Mouse (Mus musculus): Measurements from ENCODE around the gene Dbnl.

The Dbnl gene

GRCm38 (mm10) chr11:5788056-5789014 lies at the start of gene Dbnl:
Gene Dbnl, plus strand, starts transcription at chr11:5788488.
- peak; percentile 83 to 94 for DNase-seq (ENCODE audit: low spot score in 2 of 2)

GRCm38 (mm10) chr11:5738888-5739632 lies 49.2 kb upstream of the Dbnl start:
- DNase-seq (ENCODE audit: low spot score in 2 of 2), result no peak

- no peak for DNase-seq (ENCODE audit: low spot score in 2 of 2)
Measured at GRCm38 (mm10) chr11:5739846-5740245, 48.4 kb upstream of the Dbnl start.

GRCm38 (mm10) chr11:5740599-5740964 lies 47.7 kb upstream of the Dbnl start:
- DNase-seq (ENCODE audit: low spot score in 2 of 2), result no peak

GRCm38 (mm10) chr11:5740965-5741627 lies 47.2 kb upstream of the Dbnl start:
- peak; percentile 48 to 62 for DNase-seq (ENCODE audit: low spot score in 2 of 2)

GRCm38 (mm10) chr11:5742106-5742505 lies 46.2 kb upstream of the Dbnl start:
- no peak for DNase-seq (ENCODE audit: low spot score in 2 of 2)

- DNase-seq (ENCODE audit: low spot score in 2 of 2), result no peak
Measured at GRCm38 (mm10) chr11:5744951-5745350, 43.3 kb upstream of the Dbnl start.

GRCm38 (mm10) chr11:5753755-5754154 lies 34.5 kb upstream of the Dbnl start:
- DNase-seq (ENCODE audit: low spot score in 2 of 2), result no peak

GRCm38 (mm10) chr11:5761820-5762632 lies 26.3 kb upstream of the Dbnl start, which contains the start of gene Urgcp:
Gene Urgcp, minus strand, starts transcription at chr11:5762376.
- DNase-seq (ENCODE audit: low spot score in 2 of 2), result peak; percentile 75 to 91

GRCm38 (mm10) chr11:5762633-5762982 lies 25.7 kb upstream of the Dbnl start:
- DNase-seq (ENCODE audit: low spot score in 2 of 2), result no peak

- no peak for DNase-seq (ENCODE audit: low spot score in 2 of 2)
Measured at GRCm38 (mm10) chr11:5766019-5766418, 22.3 kb upstream of the Dbnl start.

- no peak for DNase-seq (ENCODE audit: low spot score in 2 of 2)
Measured at GRCm38 (mm10) chr11:5778481-5778880, 9.8 kb upstream of the Dbnl start.

- DNase-seq (ENCODE audit: low spot score in 2 of 2), result no peak
Measured at GRCm38 (mm10) chr11:5780035-5780499, 8.2 kb upstream of the Dbnl start.

- DNase-seq (ENCODE audit: low spot score in 2 of 2), result no peak
Measured at GRCm38 (mm10) chr11:5782199-5782944, 5.9 kb upstream of the Dbnl start.

- no peak for DNase-seq (ENCODE audit: low spot score in 2 of 2)
Measured at GRCm38 (mm10) chr11:5785732-5786131, 2.6 kb upstream of the Dbnl start.

GRCm38 (mm10) chr11:5787671-5788055 lies 625 bp upstream of the Dbnl start:
- DNase-seq (ENCODE audit: low spot score in 2 of 2), result no peak

GRCm38 (mm10) chr11:5789071-5789753 lies 924 bp downstream of the Dbnl start:
- no peak for DNase-seq (ENCODE audit: low spot score in 2 of 2)

- DNase-seq (ENCODE audit: low spot score in 2 of 2), result no peak
Measured at GRCm38 (mm10) chr11:5789754-5790333, 1.6 kb downstream of the Dbnl start.

GRCm38 (mm10) chr11:5790431-5790830 lies 2.1 kb downstream of the Dbnl start:
- DNase-seq (ENCODE audit: low spot score in 2 of 2), result no peak

- no peak for DNase-seq (ENCODE audit: low spot score in 2 of 2)
Measured at GRCm38 (mm10) chr11:5795290-5795689, 7.0 kb downstream of the Dbnl start.
